Mouse (Mus musculus) liver, adult (tissue): ENCODE measurements around the gene Capg.

Experiments
- GATA4 ChIP-seq: IDR thresholded peaks from 2 replicates; pipeline ENCODE4 v1.6.1; 2014; ENCODE audit warnings: mild to moderate bottlenecking, low read length; ENCODE audit not compliant: insufficient replicate concordance

The Capg gene

DNA sequence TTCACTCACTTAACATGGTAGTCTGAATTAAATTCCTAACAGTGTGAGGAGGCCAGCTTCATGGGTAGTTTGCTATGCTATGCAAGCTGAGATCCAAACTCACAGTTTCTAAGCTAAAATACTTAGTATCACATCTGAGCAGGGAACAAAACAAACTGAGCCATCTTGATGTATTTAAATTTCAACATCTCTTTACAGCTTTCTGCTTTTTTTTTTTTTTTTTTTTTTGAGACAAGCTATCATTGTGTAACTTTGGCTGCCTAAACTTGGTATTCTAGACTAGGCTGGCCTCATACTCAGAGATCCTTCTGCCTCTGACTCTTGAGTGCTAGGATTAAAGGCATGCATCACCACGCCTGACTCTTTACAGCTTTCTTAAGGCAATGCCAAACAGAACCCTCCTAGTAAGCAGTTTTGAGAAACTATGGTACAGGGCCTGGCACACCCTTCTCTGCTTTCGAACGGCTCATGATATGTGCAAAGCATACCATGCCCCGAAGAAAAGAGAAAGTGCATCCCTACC lies 64.5 kb downstream of the Capg start:
- no peak for TF ChIP-seq GATA4

DNA sequence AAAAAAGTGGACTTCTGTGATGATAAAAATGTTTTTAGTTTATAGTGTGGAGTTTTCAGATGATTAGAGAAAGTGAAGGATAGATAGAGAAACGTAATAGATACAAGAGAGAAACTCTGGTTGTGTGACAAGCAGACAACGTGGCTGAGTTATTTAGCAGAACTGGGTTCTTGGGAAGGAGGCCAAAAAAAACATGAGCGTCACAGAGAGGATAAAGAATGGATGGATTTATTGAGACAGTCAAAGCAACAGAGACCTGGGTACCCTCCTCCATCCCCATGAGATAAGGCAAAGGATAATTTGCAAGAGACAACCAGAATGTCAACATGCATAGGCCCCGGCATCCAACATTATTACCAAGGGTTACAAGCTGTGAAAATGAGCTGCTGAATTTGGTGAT lies 66.1 kb downstream of the Capg start:
- TF ChIP-seq GATA4 = no peak
